Mouse (Mus musculus) kidney, postnatal 4 days (tissue): ENCODE measurements around the gene Chsy1.

Experiments
- DNase-seq, 2 experiments: peaks; one replicate each; pipeline ENCODE4 v3.0.0; 2021; ENCODE audit warnings: mixed read lengths in 2 of 2

Gene Chsy1

DNA sequence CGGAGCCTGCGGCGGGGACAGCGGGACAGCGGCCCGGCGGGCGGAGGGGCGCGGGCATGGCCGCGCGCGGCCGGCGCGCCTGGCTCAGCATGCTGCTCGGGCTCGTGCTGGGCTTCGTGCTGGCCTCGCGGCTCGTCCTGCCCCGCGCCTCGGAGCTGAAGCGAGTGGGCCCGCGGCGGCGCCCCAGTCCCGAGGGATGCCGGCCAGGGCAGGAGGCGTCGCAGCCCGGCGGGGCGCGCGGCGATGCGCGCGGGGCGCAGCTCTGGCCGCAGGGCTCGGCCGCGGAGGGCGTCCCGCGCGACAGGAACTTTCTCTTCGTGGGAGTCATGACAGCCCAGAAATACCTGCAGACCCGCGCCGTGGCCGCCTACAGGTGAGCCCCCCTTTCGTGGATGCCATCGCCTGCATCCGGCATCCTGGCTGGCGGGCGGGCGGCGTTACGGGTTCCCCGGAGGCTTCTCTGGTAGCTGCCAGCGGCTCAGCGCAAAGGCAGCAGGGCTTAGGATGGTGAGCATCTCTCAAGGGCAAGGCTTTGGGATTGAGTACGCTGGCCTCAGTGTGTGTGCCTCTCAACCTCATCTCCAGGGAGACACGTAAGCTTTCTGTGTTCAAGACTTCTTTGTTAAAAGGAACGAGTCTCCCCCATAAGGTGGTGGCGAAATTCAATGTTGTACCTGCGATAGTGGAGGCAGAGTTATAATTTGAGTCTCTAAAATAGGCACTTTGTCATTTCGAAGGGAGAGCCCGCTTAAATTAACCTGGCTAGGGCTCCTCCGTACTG lies 730 bp downstream of the Chsy1 start:
- DNase-seq: peak; percentile 54 to 74

DNA sequence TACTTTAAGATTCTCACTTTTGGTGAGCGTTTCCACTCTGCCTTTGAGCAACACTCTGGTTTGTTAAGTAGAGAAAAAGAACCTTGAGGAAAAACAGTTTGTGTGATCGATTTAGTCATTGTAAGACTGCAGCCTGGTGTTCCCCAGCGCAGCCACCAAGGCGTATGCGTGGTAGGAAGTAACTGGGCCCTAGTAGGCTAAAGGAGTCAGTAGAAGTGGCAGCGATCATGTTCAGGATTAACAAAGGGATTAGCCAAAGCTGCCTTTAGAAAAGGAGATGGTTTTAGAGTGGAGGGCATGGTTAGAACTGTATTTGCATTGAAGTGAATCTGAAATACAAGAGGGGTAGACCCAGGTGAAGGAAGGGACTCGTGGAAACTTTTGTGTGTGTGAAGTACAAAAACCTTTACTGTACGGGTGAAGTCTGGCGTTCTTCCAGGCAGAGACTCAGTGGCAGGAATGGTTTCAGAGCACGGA lies 1.4 kb downstream of the Chsy1 start:
- DNase-seq: peak in 1 of 2 experiments; percentile 38

DNA sequence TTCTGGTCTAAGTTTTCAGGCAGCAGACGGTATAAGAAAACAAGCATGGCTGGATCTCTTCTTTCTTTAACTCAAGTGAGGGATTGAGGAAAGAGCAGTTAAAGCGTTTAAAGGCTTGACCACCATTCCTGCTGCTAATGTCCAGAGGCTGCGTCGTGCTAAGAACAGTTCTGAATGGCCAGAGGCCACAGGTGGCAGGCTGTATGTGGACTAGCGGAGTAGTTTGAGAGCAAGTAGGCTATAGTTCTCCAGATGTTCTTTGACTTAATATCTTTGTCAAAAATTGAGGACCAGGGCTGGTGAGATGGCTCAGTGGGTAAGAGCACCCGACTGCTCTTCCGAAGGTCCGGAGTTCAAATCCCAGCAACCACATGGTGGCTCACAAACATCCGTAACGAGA lies 1.9 kb downstream of the Chsy1 start:
- no peak for DNase-seq

DNA sequence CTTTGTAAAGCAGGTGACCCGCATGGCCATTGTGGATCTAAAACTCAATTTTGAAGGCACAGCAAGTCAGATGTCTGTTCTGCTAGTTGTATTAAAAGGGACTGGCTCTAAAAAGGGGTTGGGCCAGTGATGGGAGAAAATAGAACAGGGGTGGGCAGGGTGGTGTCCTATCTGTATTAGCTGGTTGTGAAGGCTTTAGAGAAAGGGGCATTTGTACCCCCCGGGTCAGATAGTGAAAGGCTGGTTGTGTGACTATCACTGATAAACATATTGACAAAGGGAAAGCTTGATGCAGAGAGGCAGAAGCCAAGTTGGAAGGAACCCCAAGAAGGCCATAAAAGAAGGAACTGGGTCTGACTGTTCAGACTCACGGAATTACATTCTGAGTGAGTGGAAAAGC lies 4.2 kb downstream of the Chsy1 start:
- no peak for DNase-seq

DNA sequence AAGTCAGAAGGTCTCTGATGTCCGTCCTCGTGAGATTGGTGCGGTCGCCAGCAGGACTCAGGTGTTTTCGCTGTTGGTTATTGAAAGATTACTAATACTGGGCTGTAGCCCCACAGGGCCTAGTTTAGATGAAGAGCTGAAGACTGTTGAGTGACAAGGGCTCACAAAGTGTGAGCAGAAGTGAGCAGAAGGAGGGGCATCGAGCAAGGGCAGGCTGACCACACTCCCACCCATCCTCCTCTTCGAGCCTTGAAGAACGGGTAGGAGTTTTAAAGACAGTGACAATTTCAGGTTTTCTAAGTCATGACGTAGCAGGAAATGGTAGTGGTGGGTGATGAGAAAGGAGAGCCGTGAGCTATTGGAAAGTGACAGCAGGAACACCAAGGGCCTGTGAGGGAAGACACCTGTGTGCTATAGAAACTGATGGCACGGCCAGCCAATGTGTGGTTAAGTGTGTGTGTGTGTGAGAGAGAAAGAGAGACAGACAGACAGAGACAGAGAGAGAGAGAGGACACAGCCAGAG lies 6.6 kb downstream of the Chsy1 start:
- DNase-seq: no peak

DNA sequence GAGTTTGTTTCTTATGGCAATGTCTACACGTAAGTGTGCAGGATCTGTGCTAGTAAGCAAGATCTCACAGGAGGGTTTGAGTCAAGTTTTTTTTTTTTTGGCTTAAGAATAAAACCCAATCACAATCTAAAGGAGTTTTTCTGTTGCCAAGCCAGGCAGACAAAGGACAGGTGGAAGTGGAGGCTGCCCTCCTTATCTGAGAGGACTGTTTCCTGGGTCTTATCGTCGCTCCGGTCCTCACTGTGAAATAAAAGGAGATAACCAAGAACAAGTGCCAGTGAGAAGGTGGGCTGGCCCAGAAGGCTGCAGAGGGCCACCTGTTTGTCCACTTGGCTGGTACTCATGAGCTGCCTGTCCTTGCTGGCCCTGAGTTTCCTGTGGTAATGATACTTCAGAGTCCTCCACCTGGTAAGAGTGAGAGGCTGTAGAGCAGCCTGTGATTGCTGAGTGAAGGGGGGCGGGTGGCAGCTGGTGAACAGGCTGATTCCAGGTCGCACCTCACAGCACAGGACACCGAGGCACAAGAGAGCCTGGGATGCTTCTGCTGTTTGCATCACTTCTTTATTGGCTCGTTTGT lies 7.7 kb downstream of the Chsy1 start:
- DNase-seq: no peak

DNA sequence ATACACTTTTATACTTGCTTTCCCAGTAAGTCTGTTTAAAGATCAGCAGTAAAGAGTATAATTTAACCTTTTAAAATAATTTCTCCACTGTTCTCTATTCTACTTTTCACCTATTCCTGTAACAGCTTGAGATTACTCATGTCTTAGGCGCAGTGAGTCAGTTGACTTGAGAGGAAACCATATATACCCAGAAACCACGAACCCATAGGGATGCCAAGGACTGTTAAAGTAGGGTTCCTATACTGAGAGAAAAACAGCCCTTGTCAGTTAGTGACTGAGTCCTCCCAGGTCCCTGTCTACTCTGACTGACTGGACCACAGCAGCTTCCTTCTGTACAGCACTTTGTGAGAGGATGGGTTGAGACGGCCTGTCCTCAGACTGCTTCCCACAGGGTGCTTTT lies 8.7 kb downstream of the Chsy1 start:
- DNase-seq: no peak

DNA sequence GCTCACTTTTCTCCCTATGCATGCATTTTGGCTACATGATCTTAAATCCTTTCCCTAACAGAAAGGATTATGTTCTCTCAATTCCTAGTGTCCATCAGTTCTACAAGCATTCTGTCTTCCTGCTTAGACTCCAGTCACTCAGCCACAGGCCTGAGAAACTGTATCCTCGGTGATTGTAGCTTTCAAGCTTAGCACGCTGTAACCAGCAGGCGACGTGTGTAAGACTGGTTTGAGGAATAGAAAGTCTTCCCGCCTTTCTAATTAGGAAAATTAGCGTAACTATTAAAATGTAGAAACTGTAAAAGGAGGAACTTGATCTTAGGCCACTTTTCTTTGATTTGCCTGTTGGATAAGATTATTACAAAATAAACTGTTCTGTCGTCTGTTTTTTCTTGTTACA lies 9.5 kb downstream of the Chsy1 start:
- DNase-seq: no peak

DNA sequence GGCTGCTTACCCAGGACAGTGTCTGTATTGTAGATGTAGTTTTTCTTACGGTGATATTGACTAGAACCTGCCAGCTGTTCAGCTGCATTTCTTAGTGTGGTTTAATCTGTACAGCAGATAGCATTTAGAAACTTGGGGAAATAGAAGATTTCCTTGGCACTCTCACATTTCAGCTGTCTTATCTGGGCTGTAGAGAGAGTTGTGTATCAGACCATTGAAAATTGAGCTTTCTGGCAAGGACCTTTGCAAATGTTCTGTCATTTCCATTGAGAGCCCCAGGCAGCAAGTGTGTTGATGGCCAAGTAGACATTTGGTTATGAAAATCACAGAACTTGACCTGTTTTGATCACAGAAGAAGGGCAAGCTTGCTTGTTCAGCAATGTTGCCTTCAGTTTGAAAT lies 10.8 kb downstream of the Chsy1 start:
- DNase-seq: no peak

DNA sequence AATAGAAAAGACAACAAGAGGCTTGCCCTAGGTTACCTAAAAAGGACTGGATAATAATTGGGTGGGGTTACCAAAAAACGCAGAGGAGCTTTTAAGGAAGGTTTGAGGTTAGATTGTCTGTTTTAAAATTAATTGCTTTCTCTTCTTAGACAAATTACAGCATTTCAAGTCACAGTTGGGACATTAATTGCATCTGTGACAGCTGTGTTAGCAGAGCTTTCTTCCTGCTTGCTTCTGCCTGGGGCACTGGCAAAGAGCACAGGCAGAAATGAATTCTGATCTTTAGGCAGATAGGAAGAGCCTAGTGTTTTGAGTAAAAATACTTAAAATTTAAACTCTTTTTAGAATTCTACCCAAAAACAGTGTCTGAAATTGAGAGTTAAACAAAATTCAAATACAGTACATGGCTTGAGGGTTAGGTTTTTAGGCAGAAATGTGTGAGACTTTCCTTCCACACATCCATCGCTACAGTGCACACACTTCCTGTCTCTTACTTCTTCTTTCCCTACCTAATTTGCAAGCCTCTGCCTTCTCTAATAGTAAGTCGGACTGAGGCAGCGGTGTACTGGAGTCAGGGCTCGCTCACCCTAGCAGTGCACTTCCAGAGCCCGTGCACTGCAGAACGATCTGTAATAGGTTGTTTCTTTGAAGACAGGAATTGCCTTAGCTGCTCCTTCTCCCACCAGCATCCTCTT lies 11.5 kb downstream of the Chsy1 start:
- DNase-seq: no peak

DNA sequence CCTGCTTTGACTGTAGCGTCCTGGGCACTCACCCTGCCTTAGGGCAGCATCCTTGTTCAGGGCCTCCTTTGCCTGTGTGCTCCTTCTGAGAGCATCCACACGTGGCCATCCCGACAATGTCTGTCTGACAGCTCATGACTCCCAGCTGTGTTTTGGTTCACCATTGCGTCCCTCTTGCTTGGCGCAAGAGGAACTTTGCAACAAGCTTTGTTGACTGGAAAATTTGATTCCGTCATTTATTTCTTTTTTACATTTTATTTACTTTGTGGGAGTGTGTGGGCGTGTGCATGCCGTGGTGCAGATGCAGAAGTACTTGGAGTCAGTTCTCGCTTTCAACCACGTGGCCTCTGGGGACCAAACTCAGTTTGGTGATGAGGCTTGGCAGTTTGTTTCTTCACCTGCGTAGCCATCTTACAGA lies 15.2 kb downstream of the Chsy1 start:
- DNase-seq: peak in 1 of 2 experiments; percentile 22

DNA sequence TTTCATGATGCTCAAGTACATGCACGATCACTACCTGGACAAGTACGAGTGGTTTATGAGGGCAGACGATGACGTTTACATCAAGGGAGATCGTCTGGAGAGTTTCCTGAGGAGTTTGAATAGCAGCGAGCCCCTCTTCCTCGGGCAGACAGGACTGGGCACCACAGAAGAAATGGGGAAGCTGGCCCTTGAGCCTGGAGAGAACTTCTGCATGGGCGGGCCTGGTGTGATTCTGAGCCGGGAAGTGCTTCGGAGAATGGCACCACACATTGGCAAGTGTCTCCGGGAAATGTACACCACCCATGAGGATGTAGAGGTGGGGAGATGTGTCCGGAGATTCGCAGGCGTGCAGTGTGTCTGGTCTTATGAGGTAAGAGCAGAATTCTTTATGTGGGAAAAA lies 16.1 kb downstream of the Chsy1 start:
- no peak for DNase-seq

DNA sequence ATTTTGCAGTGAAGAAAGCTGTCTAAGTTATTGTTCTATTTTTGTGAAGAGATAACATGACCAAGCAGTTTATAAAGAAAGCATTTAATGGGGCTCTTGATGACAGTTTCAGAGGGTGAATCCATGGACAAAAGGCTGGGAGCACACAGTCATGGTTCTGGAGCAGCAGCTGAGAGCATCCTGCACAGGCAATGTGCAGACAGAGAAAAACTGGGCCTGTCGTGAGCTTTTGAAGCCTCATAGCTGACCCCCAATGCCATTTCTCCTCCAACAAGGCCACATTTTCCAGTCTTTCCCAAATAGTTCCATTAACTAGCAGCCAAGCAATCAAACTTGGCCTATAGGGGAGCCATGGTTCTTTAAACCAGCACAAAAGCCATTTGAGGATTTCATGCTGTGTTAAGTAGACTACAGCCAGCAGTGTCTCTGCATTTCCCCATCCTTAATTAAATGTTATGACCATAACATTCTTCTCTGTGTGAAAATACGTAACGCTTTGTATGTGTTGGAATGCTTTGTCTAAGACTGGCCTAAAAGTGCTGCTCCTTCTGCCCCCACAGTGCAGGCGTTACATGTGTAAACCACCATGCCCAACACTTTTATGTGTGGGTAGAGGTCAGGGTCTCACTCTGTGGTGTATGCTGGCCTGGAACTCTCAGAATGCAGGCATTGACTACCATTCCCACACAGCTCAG lies 18.8 kb downstream of the Chsy1 start:
- DNase-seq: no peak

DNA sequence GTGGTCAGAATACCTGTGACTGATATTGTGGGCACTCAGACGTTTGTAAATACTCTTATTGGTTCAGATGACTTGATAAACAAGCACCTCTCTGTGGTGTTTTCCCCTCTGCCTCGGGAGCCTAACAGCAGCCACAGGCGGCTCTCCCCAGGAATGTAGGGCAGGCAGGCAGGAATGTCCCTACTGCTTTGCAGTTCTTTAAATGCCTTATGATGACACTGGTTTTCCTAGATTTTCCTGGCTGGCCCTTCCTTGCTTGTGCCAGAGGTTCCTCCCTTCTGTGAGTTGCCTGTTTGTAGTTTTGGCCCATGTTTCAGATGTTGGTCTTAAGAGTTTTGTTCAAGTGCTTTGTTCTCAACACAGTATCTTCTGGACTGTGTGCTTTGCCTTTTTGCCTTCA lies 19.5 kb downstream of the Chsy1 start:
- no peak for DNase-seq

DNA sequence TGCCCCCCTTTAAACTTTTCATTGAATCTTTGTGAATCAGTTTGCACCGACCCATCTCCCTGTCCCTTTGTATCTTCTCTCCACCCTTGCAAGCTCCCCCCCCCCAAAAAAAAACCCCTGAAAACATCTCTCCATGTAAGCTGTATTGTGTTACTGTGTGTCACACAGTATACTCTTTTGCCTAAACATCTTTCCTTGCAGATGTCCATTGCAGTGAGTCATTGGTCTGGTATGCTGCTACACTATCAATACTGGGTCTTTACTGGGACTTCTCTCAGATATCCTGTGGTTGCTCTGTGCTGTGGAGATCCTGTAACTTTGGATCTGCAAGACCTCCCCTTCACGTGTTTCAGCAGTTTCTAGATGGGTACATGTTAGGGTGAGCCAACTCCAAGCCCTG lies 21.0 kb downstream of the Chsy1 start:
- no peak for DNase-seq

DNA sequence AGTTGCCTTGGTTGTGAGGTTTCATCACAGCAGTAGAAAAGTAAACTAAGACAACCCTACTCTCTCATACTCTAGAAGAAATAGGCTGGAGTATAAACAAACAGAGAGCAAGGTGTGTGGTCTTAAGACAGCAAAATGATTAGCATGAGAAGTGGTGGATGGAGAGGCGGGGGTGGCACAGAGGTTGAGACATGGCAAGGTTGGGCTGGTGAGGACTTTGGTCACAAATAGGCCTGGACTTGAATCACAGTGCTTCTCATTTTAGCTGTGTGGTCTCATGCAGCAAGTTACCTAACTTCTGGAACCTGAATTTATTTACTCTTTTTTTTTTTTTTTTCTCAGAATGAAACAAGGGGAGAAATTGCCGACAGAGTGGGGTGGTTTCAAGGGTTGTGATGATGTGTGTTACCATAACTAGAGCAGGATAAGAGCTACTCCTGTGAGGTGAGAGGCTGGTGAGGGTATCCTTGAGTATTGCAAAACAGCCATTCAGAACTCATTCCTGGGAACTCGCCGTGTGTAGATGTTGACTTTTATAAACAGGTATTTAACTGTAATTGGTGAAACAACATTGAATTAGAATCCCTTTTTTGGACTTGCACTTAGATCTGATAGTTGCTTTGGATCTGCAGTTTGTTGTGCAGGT lies 22.6 kb downstream of the Chsy1 start:
- DNase-seq: no peak

DNA sequence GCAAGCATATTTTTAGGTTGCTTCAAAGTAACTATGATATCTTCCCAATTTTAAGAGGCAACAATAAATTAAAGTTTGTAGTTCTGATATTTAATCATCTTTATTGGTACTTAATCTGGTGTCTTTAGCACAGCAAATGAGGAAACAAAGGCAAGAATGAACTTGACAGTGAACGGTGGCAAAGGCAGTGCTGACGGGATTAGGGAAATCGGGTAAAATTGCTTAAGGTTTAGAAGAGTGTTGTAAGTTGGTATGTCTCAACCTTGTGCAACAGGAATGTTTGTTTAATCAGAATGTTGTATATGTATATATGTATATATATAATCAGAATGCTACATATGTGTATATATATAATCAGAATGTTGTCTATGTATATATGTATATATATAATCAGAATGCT lies 24.8 kb downstream of the Chsy1 start:
- no peak for DNase-seq

DNA sequence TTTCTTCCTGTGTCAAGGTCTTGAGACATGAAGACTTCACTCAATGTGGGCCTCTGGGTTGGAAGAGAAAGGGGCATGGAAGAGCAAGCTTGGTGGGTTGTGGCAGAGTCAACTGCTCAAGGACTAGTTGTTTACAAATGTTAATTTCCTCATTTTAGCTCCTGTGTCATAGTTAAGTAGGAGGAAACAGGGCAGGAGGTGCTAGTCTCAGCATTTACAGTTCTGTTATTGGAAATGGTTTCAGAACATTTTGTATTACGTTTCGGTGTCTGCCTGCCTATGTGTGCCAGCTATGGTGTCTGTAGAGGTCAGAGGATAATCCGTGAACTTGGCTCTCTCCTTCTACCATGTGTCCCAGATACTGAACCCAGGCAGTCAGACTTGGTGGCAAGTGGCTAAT lies 26.3 kb downstream of the Chsy1 start:
- no peak for DNase-seq

DNA sequence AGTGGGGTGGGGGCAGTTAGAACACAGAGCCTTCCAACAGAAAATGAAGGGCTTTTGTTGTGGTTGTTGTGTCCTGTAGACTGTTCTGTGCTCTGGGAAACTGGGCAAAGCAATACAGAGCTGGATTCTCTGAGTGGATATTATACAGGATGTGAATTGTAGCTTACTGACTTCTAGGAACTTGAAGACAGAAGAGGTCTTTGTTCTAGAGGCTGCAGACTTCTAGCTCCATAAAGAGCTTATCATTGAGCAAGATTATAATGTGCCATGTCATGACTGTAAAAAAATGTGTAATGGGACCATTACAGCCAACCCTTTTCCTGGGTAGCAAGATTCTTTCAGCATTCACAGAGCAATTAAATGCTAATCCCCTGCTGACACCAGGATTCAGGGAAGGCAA lies 26.9 kb downstream of the Chsy1 start:
- DNase-seq: no peak

DNA sequence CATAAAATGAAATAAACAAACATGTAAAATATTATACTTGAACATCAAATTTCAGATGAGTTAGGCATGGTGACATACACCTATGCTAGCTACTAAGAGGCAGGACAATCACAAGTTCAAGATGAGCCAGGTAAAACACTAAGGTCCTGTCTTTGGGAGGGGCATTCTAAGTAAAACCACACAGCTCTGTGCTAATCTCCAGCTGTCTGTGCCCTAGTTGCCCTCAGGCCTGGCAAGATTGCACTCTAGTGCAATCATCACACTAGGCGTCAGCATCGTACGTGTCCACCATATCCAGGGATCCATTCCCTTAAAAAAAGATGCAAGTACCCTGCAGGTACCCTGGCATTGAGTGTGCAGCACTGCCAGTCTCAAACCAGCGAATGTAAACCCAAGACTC lies 28.0 kb downstream of the Chsy1 start:
- no peak for DNase-seq

DNA sequence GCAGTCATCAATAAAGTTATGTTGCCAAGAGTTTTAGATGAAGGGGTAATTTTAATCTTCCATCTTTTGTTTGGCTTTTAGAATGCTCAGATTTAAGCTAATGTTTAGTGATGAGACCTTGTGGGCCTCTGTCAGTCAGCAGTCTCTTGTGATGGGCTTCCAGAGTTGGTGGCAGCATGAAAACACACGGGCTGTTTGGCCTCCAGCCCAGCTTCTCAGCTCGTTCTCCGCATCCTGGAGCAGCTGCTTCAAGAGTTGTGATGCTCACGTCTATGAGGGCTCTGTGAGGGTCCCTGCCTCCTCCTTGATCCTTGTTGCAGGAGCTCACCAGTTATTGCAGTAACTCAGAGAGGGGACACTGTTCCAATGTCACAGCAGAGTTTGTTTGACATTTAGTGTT lies 29.0 kb downstream of the Chsy1 start:
- no peak for DNase-seq

DNA sequence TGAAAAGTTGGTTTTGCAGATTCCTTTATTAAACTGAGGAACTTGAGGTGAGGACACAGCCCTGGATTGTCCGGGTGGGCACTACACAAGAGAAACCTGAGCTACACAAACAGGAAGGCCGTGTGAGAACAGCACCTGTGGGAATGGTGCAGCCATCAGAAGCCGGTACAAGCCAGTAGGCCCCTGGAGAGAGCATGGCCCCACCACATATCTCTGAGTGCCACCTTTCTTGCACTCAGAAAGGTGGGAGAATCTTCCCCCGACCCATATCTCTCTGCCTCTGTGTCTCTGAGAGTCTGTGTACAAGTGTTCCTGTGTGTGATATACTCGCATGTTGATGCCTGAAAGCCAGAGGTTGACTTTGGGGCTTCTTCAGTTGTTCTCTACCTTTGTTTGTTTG lies 29.6 kb downstream of the Chsy1 start:
- no peak for DNase-seq

DNA sequence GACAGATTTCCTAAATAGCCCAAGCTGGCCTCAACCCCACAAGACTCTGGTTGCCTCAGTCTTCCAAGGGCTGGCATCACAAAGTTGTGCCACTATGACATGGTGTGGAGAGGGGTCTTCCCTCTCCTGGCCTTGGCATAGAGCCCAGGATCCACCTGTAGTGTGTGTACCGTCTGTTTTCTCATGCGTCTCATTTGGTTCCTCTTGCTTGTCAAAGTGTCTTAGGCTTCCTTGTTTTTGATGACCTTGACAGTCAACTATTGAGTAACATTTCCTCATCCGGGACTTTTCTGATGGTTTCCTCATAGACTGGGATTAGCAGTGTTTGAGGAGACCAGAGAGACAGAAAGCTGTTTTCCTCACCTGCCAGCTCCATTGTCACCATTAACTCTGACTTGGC lies 30.8 kb downstream of the Chsy1 start:
- DNase-seq: no peak
